Mouse (Mus musculus): ENCODE data around the gene Me1. TPM values are rescaled to one million over a fixed set of nuclear protein-coding genes. Genes with fewer than 3 reads are reported as not detected.

Me1 gene
- 10 to 100 TPM; 47.7 to 51.6 TPM for total RNA-seq (2021)
- long read RNA-seq, experiment 1, transcript Me1-201 (14 exons, 3,288 nt), result major isoform, 84 of 89 reads
- long read RNA-seq, experiment 1, partial matches to known transcripts, result 2 of 89 reads
- long read RNA-seq, experiment 1, other reads (novel, unspliced or antisense), result 3 of 89 reads
- long read RNA-seq, experiment 2, transcript Me1-201 (14 exons, 3,288 nt), result major isoform, 67 of 72 reads
- long read RNA-seq, experiment 2, partial matches to known transcripts, result 3 of 72 reads
- long read RNA-seq, experiment 2, other reads (novel, unspliced or antisense), result 2 of 72 reads

DNA sequence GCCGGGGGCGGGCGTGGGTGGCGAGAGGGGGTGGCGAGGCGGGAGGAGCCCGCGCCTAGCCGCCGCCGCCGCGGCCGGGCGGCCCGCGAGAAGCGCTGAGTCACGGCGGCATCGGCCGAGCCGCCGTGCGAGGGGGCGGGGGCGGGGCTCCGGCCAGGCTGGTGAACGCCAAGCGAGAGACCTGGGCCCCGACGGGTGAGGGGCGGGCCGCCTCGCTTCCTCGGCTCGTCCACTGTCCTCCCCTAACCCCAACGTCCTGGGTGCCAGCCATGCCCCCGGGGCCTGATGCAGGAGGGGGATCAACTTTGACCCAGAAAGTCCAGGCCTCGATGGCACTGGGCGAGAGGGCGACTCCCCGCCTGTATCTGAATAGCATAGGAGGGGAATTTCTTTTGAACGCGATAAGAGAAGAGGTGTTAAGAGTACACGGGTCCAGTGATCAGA is at the start of gene Me1:
Gene Me1 (minus strand): TSS at position 136 of the 444 bp plus-strand sequence.
- no peak for TF ChIP-seq CTCF (IDR thresholded peaks at IDR 0.05)
- peak; percentile 40 to 50 for DNase-seq (ENCODE audit: extremely low spot score in 1 of 2, low spot score in 2 of 2)
- intact Hi-C loops (cut with DNase I), result loop anchor here (1.0 to 5.0 kb wide), 2 partner anchors 46 to 69 kb away; partner anchors contain the start of gene Prss35
- peak within 1 kb of the TSS; percentile 92 for H3K4me3 ChIP-seq
- H3K27ac ChIP-seq, result peak within 1 kb of the TSS; percentile 94

DNA sequence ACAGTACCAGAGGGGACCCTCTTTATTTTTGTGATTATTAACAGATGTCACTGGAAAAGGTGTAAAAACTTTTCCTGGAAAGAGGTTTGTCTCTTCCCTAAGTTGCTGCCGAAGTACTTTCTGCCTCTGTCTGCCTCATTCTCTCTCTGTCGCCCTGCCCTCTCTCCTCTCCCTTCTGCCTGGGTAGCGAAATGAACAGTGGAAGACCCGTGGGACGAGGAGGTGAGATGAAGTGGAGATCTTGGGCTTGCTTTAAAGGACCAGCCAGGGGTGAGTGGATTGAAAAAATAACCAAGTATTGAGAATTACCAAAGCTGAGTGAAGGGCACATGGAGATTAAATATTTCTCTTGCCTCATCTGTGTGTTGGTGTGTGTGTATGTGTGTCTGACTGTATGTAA is 48.3 kb upstream of the Me1 start:
- Histone ChIP-seq H3K27ac (no peak overlapping the region), H3K4me3 (peak overlapping the region; percentile 46)
- TF ChIP-seq CTCF (IDR thresholded peaks at IDR 0.05), result no peak
- intact Hi-C loops (cut with DNase I), result loop anchor here (5.0 to 10.0 kb wide), 2 partner anchors 47 to 279 kb away; partner anchors contain the start of genes Dop1a, Me1 and Ube2cbp
- no peak for DNase-seq (ENCODE audit: extremely low spot score in 1 of 2, low spot score in 2 of 2)

DNA sequence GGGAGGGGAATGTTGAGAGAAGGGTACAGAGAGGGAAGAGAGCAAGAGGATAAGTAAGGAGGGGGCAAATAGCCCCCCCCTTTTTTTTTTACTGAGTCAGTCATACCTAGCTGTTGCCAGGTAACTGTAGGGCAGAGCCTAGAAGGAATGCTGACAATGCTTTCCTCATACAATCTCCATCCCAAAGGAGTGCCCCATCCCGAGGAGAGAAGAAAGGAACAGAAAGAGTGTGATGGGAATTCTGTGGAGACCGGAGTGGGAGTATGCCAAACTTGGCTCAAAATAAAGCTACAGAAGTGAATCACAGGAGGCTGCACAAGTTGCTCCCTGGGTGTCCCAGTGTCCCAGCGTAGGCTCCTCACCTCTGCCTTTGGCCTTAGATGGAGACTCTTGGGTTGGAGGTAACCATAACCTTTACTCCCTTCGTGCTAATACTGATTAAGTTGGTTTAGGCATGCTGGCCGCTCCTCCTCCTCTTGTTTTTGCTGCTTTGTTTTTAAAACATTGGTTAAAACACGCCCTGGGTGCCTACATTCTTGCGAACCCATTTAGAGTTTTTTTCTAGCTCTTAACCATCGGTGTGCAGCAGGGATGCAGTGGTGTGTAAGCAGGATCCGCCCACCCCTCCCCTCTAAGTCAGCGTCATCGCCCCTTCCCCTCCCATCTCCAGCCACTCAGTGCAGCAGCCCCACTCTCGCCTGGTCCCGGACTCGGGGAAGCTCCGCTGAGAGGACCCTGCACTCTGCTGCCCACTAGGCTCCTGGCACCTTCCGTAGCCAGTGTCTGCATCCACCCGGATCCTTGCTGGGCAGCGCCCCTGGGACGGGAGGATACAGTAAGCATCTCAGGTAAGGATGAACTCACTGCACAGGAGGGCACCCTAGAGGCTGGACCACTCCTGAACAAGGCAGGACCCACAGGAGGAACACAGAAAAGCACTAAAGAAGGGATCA is 47.5 kb upstream of the Me1 start, which contains the start of gene Prss35:
Gene Prss35 (plus strand): TSS at position 691 of the 953 bp plus-strand sequence.
- peak within 1 kb of the TSS; percentile 46 for H3K4me3 ChIP-seq
- intact Hi-C loops (cut with DNase I), result loop anchor here (5.0 to 10.0 kb wide), 2 partner anchors 46 to 278 kb away; partner anchors contain the start of genes Dop1a, Me1 and Ube2cbp
- no peak within 1 kb of the TSS for H3K27ac ChIP-seq
- DNase-seq (ENCODE audit: extremely low spot score in 1 of 2, low spot score in 2 of 2), result peak in 1 of 2 experiments; percentile 35
- TF ChIP-seq CTCF (IDR thresholded peaks at IDR 0.05), result no peak; the same call in none of the 2 replicates

DNA sequence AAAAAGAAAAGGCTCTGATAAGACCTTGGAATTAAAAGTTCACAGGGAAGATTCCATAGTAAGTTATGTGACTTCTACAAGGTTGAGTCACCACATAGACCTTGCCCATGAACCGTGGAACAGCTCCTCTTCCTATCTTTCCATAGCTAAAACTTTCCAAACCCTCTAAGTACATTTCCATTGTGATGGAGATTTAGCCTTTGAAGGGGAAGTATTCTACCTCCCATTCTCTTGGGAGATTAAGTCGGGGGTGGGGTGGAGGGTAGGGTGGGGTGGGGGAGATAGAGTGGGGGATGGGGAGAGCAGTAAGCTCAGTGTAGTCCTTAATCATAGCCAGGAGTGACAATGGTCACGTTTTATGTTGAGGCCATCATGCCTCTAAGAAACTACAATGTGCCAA is 44.2 kb upstream of the Me1 start:
- no peak overlapping the region for H3K27ac ChIP-seq
- TF ChIP-seq CTCF (IDR thresholded peaks at IDR 0.05), result no peak
- no peak overlapping the region for H3K4me3 ChIP-seq
- no peak for DNase-seq (ENCODE audit: extremely low spot score in 1 of 2, low spot score in 2 of 2)
- intact Hi-C loops (cut with DNase I), result loop anchor here (5.0 to 10.0 kb wide), 2 partner anchors 43 to 275 kb away; partner anchors contain the start of genes Dop1a, Me1 and Ube2cbp

DNA sequence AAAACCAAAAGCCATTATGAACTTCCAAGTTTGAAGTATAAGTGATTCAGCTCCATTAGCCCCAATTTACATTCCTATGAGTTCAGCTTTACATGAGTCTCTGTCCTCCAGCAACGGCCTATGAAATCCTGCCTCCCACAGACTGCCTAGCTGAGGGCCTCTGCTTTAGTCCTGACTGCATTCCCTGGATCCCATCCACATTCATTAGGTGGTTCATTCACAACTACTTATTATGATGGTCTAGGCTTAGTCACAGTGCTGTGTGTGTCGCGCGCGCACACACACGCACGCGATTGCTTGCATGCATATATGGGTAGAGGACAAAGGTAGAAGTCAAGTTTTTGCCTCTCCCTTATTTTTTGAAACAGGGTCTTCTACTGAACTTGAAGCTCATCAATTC is 43.0 kb upstream of the Me1 start:
- intact Hi-C loops (cut with DNase I), result no loop called here
- no peak for DNase-seq (ENCODE audit: extremely low spot score in 1 of 2, low spot score in 2 of 2)
- no peak overlapping the region for H3K27ac ChIP-seq
- TF ChIP-seq CTCF (IDR thresholded peaks at IDR 0.05), result no peak
- H3K4me3 ChIP-seq, result no peak overlapping the region

DNA sequence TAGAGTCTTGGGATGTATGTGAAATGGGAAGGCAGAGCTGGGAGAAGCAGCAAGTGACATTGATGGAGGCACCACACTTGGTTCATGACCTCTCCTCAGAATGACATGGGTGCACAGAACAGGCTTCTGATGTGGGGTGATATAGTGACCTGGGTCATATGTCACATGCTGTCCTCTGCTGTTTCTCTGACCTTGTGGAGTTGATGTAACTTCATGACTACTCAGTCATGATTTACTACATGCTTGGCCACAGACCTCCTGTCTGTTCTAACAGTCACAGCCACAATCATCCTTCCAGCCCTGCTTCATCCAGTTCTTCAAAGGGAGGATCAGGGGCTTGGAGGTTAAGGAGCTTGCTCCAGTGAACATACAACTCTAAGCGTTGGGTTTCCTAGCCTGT is 42.3 kb upstream of the Me1 start:
- no peak for DNase-seq (ENCODE audit: extremely low spot score in 1 of 2, low spot score in 2 of 2)
- intact Hi-C loops (cut with DNase I), result no loop called here
- no peak for TF ChIP-seq CTCF (IDR thresholded peaks at IDR 0.05)
- Histone ChIP-seq H3K4me3 (no peak overlapping the region), H3K27ac (no peak overlapping the region)

DNA sequence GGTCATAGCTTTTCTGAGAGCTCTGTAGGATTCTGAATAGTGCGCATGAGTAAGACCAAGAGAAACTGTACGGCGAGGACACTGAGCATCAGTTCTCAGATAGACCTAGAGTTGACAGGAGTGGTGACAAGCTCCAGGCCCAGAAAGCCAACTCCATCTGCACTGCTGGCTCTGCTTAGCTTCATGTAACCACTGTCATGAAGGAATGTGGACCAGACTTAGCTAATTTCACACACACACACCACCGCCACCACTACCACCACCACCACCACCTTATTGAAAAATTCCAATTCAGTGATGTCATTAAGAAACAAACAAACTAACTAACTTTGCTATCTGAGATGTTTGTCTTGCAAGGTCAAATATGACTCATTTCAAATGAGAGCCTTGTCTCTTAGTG is 41.2 kb upstream of the Me1 start:
- TF ChIP-seq CTCF (IDR thresholded peaks at IDR 0.05), result no peak
- intact Hi-C loops (cut with DNase I), result no loop called here
- no peak for DNase-seq (ENCODE audit: extremely low spot score in 1 of 2, low spot score in 2 of 2)
- no peak overlapping the region for H3K27ac ChIP-seq
- H3K4me3 ChIP-seq, result no peak overlapping the region

DNA sequence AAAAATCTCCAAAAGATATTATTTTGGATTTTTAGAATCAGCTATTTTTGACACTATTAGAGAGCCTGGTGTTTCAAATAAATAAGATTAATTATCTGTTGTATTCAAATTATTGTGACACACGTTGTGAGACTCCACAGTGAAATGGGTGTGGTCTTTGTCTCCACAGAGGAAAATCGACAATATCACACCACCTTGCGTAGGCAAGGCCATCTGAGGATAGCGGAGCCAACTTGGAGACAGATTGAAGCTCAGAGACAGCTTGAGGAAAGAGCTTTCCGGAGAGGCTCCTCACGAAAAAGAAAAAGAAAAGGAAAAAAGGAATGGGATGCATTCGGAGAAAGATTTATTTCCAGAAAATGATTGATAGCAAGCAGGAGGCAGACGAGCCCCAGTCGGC is 39.0 kb upstream of the Me1 start:
- H3K27ac ChIP-seq, result no peak overlapping the region
- no peak for TF ChIP-seq CTCF (IDR thresholded peaks at IDR 0.05)
- intact Hi-C loops (cut with DNase I), result no loop called here
- no peak for DNase-seq (ENCODE audit: extremely low spot score in 1 of 2, low spot score in 2 of 2)
- H3K4me3 ChIP-seq, result no peak overlapping the region

DNA sequence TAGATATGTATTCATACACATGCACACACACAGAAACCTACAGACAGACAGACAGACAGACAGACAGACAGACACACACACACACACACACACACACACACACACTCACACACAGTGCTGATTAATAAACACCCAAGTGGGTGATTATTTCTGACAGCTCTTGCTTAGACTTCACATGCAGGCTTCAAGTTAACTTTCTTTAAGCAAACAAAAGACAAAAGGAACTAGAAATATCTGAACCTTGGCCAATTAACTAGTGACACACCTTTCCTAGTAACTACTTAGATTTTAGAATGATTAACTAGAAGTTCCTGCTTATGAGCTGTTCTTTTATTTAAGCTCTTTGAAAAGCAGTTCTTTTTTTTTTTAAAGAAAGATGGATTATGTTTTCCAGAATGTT is 38.6 kb upstream of the Me1 start:
- intact Hi-C loops (cut with DNase I), result no loop called here
- Histone ChIP-seq H3K27ac (no peak overlapping the region), H3K4me3 (no peak overlapping the region)
- TF ChIP-seq CTCF (IDR thresholded peaks at IDR 0.05), result no peak
- DNase-seq (ENCODE audit: extremely low spot score in 1 of 2, low spot score in 2 of 2), result no peak

DNA sequence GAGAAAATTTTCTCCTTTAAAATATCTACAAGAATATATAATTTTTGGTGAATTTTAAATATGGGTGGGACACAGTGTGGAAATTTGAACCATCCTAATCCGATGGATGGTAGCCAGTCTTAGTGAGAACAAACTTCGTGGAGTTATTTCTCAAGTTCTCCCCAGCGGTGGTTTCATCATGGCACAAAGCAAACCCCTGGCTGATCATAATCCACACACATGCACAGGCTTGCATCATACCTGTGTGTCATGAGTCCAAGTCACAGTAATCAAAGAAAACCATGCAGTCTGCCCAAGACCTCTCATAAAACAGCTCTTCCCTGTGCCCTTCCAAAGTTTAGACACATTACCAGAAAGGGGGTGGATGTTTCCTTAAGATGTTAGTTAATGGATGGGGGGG is 34.1 kb upstream of the Me1 start:
- no peak overlapping the region for H3K27ac ChIP-seq
- intact Hi-C loops (cut with DNase I), result no loop called here
- H3K4me3 ChIP-seq, result no peak overlapping the region
- no peak for TF ChIP-seq CTCF (IDR thresholded peaks at IDR 0.05)
- no peak for DNase-seq (ENCODE audit: extremely low spot score in 1 of 2, low spot score in 2 of 2)

DNA sequence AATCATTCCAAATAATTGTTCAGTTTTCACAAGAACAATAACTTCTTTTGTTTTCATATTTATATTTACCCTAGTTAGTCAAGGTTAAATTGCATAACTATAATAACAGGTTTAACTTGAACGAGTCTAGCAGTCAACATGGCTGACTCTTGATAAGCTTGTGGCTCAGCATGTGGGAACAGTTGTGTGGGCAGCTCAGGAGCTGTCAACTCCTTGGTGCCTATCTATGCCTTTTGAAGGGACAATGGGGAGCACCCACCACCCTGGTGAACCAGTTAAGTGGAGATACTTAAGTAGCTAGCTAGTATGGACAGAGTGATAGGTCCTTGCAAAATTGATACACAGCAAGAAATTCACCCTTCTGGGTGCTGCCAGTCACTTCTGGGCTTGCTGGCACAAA is 33.3 kb upstream of the Me1 start:
- intact Hi-C loops (cut with DNase I), result no loop called here
- no peak for TF ChIP-seq CTCF (IDR thresholded peaks at IDR 0.05)

More for the DNA sequence above, 33.3 kb upstream of the Me1 start:
- DNase-seq (ENCODE audit: extremely low spot score in 1 of 2, low spot score in 2 of 2), result no peak
- H3K4me3 ChIP-seq, result no peak overlapping the region
- H3K27ac ChIP-seq, result no peak overlapping the region
